Mouse (Mus musculus) cerebellum, adult 11 months (tissue): Measurements from ENCODE around the gene Foxs1.

ENCODE experiments used
- DNase-seq: peaks from one replicate; pipeline ENCODE4 v3.0.0; 2022

Gene Foxs1

DNA sequence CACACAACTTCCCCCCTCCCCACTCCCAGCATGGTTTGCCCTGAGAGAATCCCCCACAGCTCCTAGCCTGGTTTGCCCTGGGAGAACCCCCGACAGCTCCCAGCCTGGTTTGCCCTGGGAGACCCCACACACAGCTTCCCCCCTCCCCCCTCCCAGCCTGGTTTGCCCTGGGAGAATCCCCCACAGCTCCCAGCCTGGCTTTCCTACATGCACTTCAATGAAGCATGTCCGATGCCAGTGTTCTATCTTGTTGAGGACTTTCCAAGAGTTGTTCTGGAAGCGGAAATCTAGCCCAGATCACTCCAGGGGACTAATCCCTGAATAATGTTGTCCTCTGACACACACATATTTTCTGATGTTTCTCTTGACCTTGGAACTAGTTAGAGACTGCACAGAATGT, 30.4 kb downstream of the Foxs1 start:
- DNase-seq, result no peak

- DNase-seq, result no peak
These were observed 31.7 kb downstream of the Foxs1 start for GRCm38 (mm10) chr2:152901296-152901695.

DNA sequence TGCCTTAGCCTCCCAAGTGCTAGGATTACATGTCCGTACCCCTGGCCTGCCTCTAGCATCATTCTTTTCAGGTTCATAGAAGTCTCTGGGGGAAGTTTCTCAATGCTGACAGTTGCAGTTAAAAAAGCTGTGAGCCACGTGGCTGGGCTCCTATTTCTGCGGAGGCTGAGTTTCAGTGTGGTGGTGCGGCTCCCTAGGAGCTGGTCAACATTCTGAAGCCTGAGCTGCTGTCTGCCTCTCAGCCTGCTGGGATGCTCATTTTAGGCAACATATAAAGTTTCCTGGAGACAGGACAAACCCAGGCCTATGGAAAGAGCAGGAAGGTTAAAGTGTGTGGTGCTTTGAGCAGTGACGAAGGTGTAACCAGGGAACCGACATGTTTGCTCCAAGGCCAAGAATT, 34.0 kb downstream of the Foxs1 start:
- no peak for DNase-seq

GRCm38 (mm10) chr2:152896926-152897325, 36.1 kb downstream of the Foxs1 start:
- no peak for DNase-seq

GRCm38 (mm10) chr2:152895834-152896233, 37.2 kb downstream of the Foxs1 start:
- no peak for DNase-seq

GRCm38 (mm10) chr2:152888774-152889173, 44.2 kb downstream of the Foxs1 start:
- DNase-seq, result no peak

GRCm38 (mm10) chr2:152887230-152887629, 45.8 kb downstream of the Foxs1 start:
- no peak for DNase-seq

DNA sequence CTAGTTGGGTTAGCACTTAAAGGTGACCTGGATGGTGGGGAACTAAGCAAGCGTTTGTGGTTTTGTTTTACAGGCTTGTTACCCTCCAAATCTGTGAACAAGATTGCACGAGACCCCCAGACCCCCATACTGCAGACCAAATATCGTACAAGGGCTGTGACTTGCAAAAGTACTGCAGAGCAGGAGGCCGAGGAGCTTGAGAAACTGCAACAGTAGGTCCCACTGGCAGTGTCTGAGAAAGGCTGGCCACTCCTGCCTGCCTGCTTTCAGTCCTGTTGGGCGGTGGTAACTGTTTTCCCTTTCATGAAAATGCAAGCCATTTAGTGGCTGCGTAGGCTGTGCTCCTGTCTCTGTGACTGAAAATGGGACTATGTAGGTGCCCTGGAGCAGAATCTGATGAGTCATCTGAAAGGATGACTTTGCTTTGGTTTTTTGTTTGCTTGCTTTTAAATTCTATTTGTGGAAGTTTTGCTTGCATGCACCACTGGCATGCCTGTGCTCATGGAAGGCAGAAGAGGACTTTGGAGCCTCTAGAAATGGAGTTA, 48.8 kb downstream of the Foxs1 start:
- no peak for DNase-seq
